9 mouse cellular contexts compared by ENCODE assay signal in the genomic region with DNA sequence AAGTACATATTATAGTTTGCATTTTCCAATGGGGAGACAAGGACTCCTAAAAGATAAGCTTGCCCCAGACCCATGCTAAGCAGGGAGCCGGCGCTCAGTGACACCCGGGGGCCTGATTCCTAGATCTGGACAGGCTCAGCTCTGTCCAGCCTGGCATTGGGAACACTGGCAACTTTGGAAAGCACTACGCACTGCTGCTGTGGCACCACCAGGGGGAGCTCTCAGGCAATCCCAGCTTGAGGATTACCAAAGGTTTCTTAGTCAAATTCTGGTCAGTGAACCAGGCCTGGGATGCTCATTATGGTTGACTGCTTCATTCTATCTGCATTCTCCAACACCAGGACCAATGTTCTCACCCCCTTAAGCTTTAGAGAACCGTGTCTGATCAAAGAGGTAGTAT. TPM values are rescaled to one million over a fixed set of nuclear protein-coding genes. Genes with fewer than 3 reads are reported as not detected.
DNase-seq lines count a peak whose midpoint lies in the region; ATAC-seq lines count a peak whose summit lies in the region.
"Had no signal": no experiment of that assay in that cellular context is flagged by ENCODE, and none has a peak within 500 bp of the region (broad histone marks: within the 10 kb centered on the region; RNA-seq: fewer than 3 reads in every experiment).

No protein-coding gene starts in this region.

- no peak overlapping the region for H3K27ac ChIP-seq in hindbrain, embryonic 11.5 days (ENCODE audit: low read depth, low read length)
- H3K27ac ChIP-seq in hindbrain, embryonic 14.5 days, result no peak overlapping the region
- H3K27ac ChIP-seq: limb, embryonic 15.5 days had no signal

- peaks cover 9% of the 10 kb centered on the region; the same call in 1 of the 2 replicates for H3K36me3 ChIP-seq in hindbrain, embryonic 11.5 days (ENCODE audit: control insufficient read depth, insufficient read depth, low read length)
- H3K36me3 ChIP-seq in hindbrain, embryonic 14.5 days (replicated peaks; ENCODE audit: control insufficient read depth, insufficient read depth), result peaks cover 40% of the 10 kb centered on the region

- no peaks in the 10 kb centered on the region for H3K27me3 ChIP-seq in hindbrain, embryonic 11.5 days (ENCODE audit: control insufficient read depth, insufficient read depth, low read length)
- no peaks in the 10 kb centered on the region for H3K27me3 ChIP-seq in hindbrain, embryonic 14.5 days (ENCODE audit: control insufficient read depth, insufficient read depth, low read length)
- H3K27me3 ChIP-seq: limb, embryonic 15.5 days had no signal

- no peaks in the 10 kb centered on the region for H3K4me1 ChIP-seq in hindbrain, embryonic 11.5 days (replicated peaks; ENCODE audit: control insufficient read depth, insufficient read depth, low read length)
- H3K4me1 ChIP-seq in hindbrain, embryonic 14.5 days (replicated peaks; ENCODE audit: control insufficient read depth, insufficient read depth, low read length), result peaks cover 6% of the 10 kb centered on the region; the same call in 1 of the 2 replicates

- peak; percentile 81 for DNase-seq in hindbrain, embryonic 11.5 days (ENCODE audit: low spot score)
- DNase-seq in hindbrain, embryonic 14.5 days (ENCODE audit: low spot score), result no peak
- DNase-seq in CD4-positive helper T cell, adult 2 months (ENCODE audit: low read depth, low spot score), result peak; percentile 44
- DNase-seq in adrenal gland, adult 2 months, result peak; percentile 77
- peak; percentile 40 for DNase-seq in embryo, embryonic 11.5 days (ENCODE audit: low read depth, low spot score)
- peak; percentile 72 for DNase-seq in kidney, postnatal 14 days
- DNase-seq in lung, postnatal 14 days, result peak; percentile 84
- DNase-seq in thymus, postnatal 0 days (ENCODE audit: low spot score), result peak; percentile 39

- no peak overlapping the region for H3K9ac ChIP-seq in hindbrain, embryonic 11.5 days (ENCODE audit: low read depth, low read length)
- H3K9ac ChIP-seq in hindbrain, embryonic 14.5 days, result no peak overlapping the region
- H3K9ac ChIP-seq: limb, embryonic 15.5 days had no signal

- WGBS in hindbrain, embryonic 11.5 days, result 44% methylated on average over 5 of the region's 5 CpGs
- WGBS in hindbrain, embryonic 14.5 days, result 36% methylated on average over 5 of the region's 5 CpGs

- ATAC-seq in hindbrain, embryonic 11.5 days (ENCODE audit: low FRiP score), result no peak
- ATAC-seq in hindbrain, embryonic 14.5 days (ENCODE audit: low FRiP score), result no peak

- no peak overlapping the region for H3K4me2 ChIP-seq in hindbrain, embryonic 11.5 days (replicated peaks; ENCODE audit: low read depth, low read length)
- no peak overlapping the region for H3K4me2 ChIP-seq in hindbrain, embryonic 14.5 days (replicated peaks)
- H3K4me2 ChIP-seq: limb, embryonic 15.5 days had no signal

- no peak overlapping the region for H3K4me3 ChIP-seq in hindbrain, embryonic 11.5 days (ENCODE audit: low read depth, low read length)
- no peak overlapping the region for H3K4me3 ChIP-seq in hindbrain, embryonic 14.5 days (replicated peaks; ENCODE audit: low read length)
- H3K4me3 ChIP-seq: limb, embryonic 15.5 days had no signal

- H3K9me3 ChIP-seq in hindbrain, embryonic 11.5 days (ENCODE audit: control insufficient read depth, low read length), result no peaks in the 10 kb centered on the region
- no peaks in the 10 kb centered on the region for H3K9me3 ChIP-seq in hindbrain, embryonic 14.5 days (ENCODE audit: control insufficient read depth, low read length)
- H3K9me3 ChIP-seq: limb, embryonic 15.5 days had no signal

RNA-seq across cellular contexts. Expression of a gene that starts 21.7 kb away (rescaled TPM):
- 16.9 and 20.7 TPM in 2 replicates for polyA plus RNA-seq in hindbrain, embryonic 11.5 days (2014; fragmentation: Nextera tagmentation; extraction: Ambion mirVana)
- 39.3 and 41.2 TPM in 2 replicates for polyA plus RNA-seq in hindbrain, embryonic 14.5 days (2014; fragmentation: Nextera tagmentation; extraction: Ambion mirVana)
- total RNA-seq in adrenal gland, adult 2 months (2021), result 10 to 100 TPM; 12.8 to 24.5 TPM
- polyA plus RNA-seq in adrenal gland, adult 2 months (2012; rRNA removed), result 6.2 and 7.3 TPM in 2 replicates
- polyA plus RNA-seq in thymus, postnatal 0 days (2015; fragmentation: Nextera tagmentation; extraction: Ambion mirVana), result 5.3 and 5.9 TPM in 2 replicates

RNA-seq across cellular contexts. Expression of a gene that starts 21.8 kb away (rescaled TPM):
- 16.5 and 19.3 TPM in 2 replicates for polyA plus RNA-seq in hindbrain, embryonic 11.5 days (2014; fragmentation: Nextera tagmentation; extraction: Ambion mirVana)
- polyA plus RNA-seq in hindbrain, embryonic 14.5 days (2014; fragmentation: Nextera tagmentation; extraction: Ambion mirVana), result 12.0 and 14.1 TPM in 2 replicates
- under 1 TPM; 0.26 to 0.83 TPM for total RNA-seq in adrenal gland, adult 2 months (2021)
- polyA plus RNA-seq in adrenal gland, adult 2 months (2012; rRNA removed), result 0.34 and 1.1 TPM in 2 replicates
- polyA plus RNA-seq in thymus, postnatal 0 days (2015; fragmentation: Nextera tagmentation; extraction: Ambion mirVana), result 4.6 and 5.3 TPM in 2 replicates
